ENCODE assay signal across 12 mouse cellular contexts in genomic region chr3:145806502-145806901, GRCm38 (mm10). TPM values are rescaled to one million over a fixed set of nuclear protein-coding genes. Genes with fewer than 3 reads are reported as not detected.
A peak's percentile ranks its signal among the peaks of the same experiment; 100 is the strongest.
DNase-seq lines count a peak whose midpoint lies in the region; ATAC-seq lines count a peak whose summit lies in the region.
"Had no signal": no experiment of that assay in that cellular context is flagged by ENCODE, and none has a peak within 500 bp of the region (broad histone marks: within the 10 kb centered on the region; RNA-seq: fewer than 3 reads in every experiment).

No protein-coding gene starts in this region.

- no peak overlapping the region for H3K9ac ChIP-seq in embryonic facial prominence, embryonic 13.5 days
- no peak overlapping the region for H3K9ac ChIP-seq in hindbrain, embryonic 15.5 days
- no peak overlapping the region for H3K9ac ChIP-seq in midbrain, embryonic 16.5 days (ENCODE audit: low read depth, low read length)
- H3K9ac ChIP-seq: liver, postnatal 0 days had no signal

- H3K9me3 ChIP-seq in embryonic facial prominence, embryonic 13.5 days: no peaks in the 10 kb centered on the region
- no peaks in the 10 kb centered on the region for H3K9me3 ChIP-seq in hindbrain, embryonic 15.5 days
- H3K9me3 ChIP-seq in midbrain, embryonic 16.5 days (replicated peaks; ENCODE audit: control insufficient read depth, low read length, poor library complexity, severe bottlenecking): no peaks in the 10 kb centered on the region

- 19% methylated on average over 5 of the region's 5 CpGs for WGBS in embryonic facial prominence, embryonic 13.5 days
- WGBS in hindbrain, embryonic 15.5 days: 9% methylated on average over 5 of the region's 5 CpGs
- 4% methylated on average over 5 of the region's 5 CpGs for WGBS in midbrain, embryonic 16.5 days

- peak overlapping the region; percentile 29 for H3K4me2 ChIP-seq in embryonic facial prominence, embryonic 13.5 days
- H3K4me2 ChIP-seq in hindbrain, embryonic 15.5 days: peak overlapping the region; percentile 28; the same call in 1 of the 2 replicates
- peak overlapping the region; percentile 31; the same call in 1 of the 2 replicates for H3K4me2 ChIP-seq in midbrain, embryonic 16.5 days (ENCODE audit: low read length)

- peak; percentile 48 for DNase-seq in kidney, adult 9 months
- DNase-seq in kidney, adult 18-20 months: no peak
- DNase-seq in frontal cortex, postnatal 25 days (ENCODE audit: low spot score in 2 of 2): no peak
- no peak for DNase-seq in gastrocnemius, postnatal 10 days
- DNase-seq: cerebellum, postnatal 25 days; liver, postnatal 0 days had no signal

- H3K27me3 ChIP-seq in embryonic facial prominence, embryonic 13.5 days: no peaks in the 10 kb centered on the region
- H3K27me3 ChIP-seq in hindbrain, embryonic 15.5 days: no peaks in the 10 kb centered on the region
- no peaks in the 10 kb centered on the region for H3K27me3 ChIP-seq in midbrain, embryonic 16.5 days (ENCODE audit: control insufficient read depth, insufficient read depth, low read depth, low read length)

- H3K4me3 ChIP-seq in embryonic facial prominence, embryonic 13.5 days: no peak overlapping the region
- no peak overlapping the region for H3K4me3 ChIP-seq in hindbrain, embryonic 15.5 days
- no peak overlapping the region for H3K4me3 ChIP-seq in midbrain, embryonic 16.5 days (ENCODE audit: low read depth, low read length)

- no peaks in the 10 kb centered on the region for H3K36me3 ChIP-seq in embryonic facial prominence, embryonic 13.5 days
- H3K36me3 ChIP-seq in hindbrain, embryonic 15.5 days: no peaks in the 10 kb centered on the region
- H3K36me3 ChIP-seq in midbrain, embryonic 16.5 days (ENCODE audit: control insufficient read depth, insufficient read depth, low read length): no peaks in the 10 kb centered on the region

- ATAC-seq in embryonic facial prominence, embryonic 13.5 days (ENCODE audit: insufficient number of reproducible peaks, insufficient read depth, low FRiP score, low TSS enrichment, low read depth): no peak
- ATAC-seq in hindbrain, embryonic 15.5 days (ENCODE audit: low FRiP score, low read depth): 0 out of 2 replicates have a peak, but pooled peaks have one; percentile 54
- ATAC-seq in midbrain, embryonic 16.5 days: 0 out of 2 replicates have a peak, but pooled peaks have one; percentile 53
- no peak for ATAC-seq in activated CD4-positive, CD25-positive, alpha-beta regulatory T cell, adult 4 months
- ATAC-seq: CD4-positive, CD25-positive, alpha-beta regulatory T cell, adult 4 months; liver, postnatal 0 days had no signal

- peaks cover 17% of the 10 kb centered on the region for H3K4me1 ChIP-seq in embryonic facial prominence, embryonic 13.5 days
- H3K4me1 ChIP-seq in hindbrain, embryonic 15.5 days (replicated peaks): peaks cover 21% of the 10 kb centered on the region
- peaks cover 11% of the 10 kb centered on the region for H3K4me1 ChIP-seq in midbrain, embryonic 16.5 days (ENCODE audit: control insufficient read depth, insufficient read depth, low read length)

- H3K27ac ChIP-seq in embryonic facial prominence, embryonic 13.5 days: no peak overlapping the region
- 0 out of 2 replicates have a peak overlapping the region, but pooled peaks have one; percentile 3 for H3K27ac ChIP-seq in hindbrain, embryonic 15.5 days (replicated peaks)
- no peak overlapping the region for H3K27ac ChIP-seq in midbrain, embryonic 16.5 days (ENCODE audit: low read length)

RNA-seq across cellular contexts. Expression of gene Ddah1, which starts 48.0 kb away (rescaled TPM):
- polyA plus RNA-seq in embryonic facial prominence, embryonic 13.5 days (2015; fragmentation: Nextera tagmentation; extraction: Ambion mirVana): 29.8 and 39.4 TPM in 2 replicates
- polyA plus RNA-seq in hindbrain, embryonic 15.5 days (2015; fragmentation: Nextera tagmentation; extraction: Ambion mirVana): 114 and 122 TPM in 2 replicates
- polyA plus RNA-seq in midbrain, embryonic 16.5 days (2015; fragmentation: Nextera tagmentation; extraction: Ambion mirVana): 151 and 166 TPM in 2 replicates
- not detected for polyA plus RNA-seq in activated CD4-positive, CD25-positive, alpha-beta regulatory T cell, adult 4 months (2017; shearing (Covaris generic))
- total RNA-seq in gastrocnemius, postnatal 10 days (2021): 10 to 100 TPM; 13.6 to 15.0 TPM
- total RNA-seq: neutrophil, adult 5-6 weeks had no signal

Comparison
In these comparisons a context has a peak if more than half of its experiments do, and no peak if none do; other contexts are left out.
1. ATAC-seq: peak in hindbrain, embryonic 15.5 days (single experiment) and midbrain, embryonic 16.5 days (single experiment); none in embryonic facial prominence, embryonic 13.5 days (single experiment) and activated CD4-positive, CD25-positive, alpha-beta regulatory T cell, adult 4 months (single experiment).
2. RNA of gene Ddah1, which starts 48.0 kb away (polyA plus RNA-seq): 151 to 166 TPM in midbrain, embryonic 16.5 days, 114 to 122 TPM in hindbrain, embryonic 15.5 days and 29.8 to 39.4 TPM in embryonic facial prominence, embryonic 13.5 days; not detected in activated CD4-positive, CD25-positive, alpha-beta regulatory T cell, adult 4 months; every median in the first group is over 10 times any median in the second.
3. Peak in every context shown above with its lines, with median percentiles within 50 percentile points of each other: H3K4me2 ChIP-seq.